In genomic region chr16:17759813-17760321, GRCm38 (mm10) we compare ENCODE assay signal across 8 mouse cellular contexts. TPM values are rescaled to one million over a fixed set of nuclear protein-coding genes. Genes with fewer than 3 reads are reported as not detected.
DNase-seq lines count a peak whose midpoint lies in the region; ATAC-seq and TF ChIP-seq lines count a peak whose summit lies in the region.

No protein-coding gene starts in this region.

- WGBS in heart, embryonic 15.5 days: under 1% methylated on average over 54 of the region's 54 CpGs
- under 1% methylated on average over 53 of the region's 54 CpGs for WGBS in kidney, postnatal 0 days
- 2% methylated on average over 53 of the region's 54 CpGs for WGBS in liver, embryonic 14.5 days (ENCODE audit: insufficient replicate concordance)
- 2% methylated on average over 54 of the region's 54 CpGs for WGBS in neural tube, embryonic 12.5 days

- peak overlapping the region; percentile 77 for H3K9ac ChIP-seq in ES-E14 (ENCODE audit: insufficient read depth, low read depth, low read length, poor library complexity, severe bottlenecking)
- H3K9ac ChIP-seq in heart, embryonic 15.5 days: peak overlapping the region; percentile 82
- H3K9ac ChIP-seq in kidney, postnatal 0 days (ENCODE audit: low read depth, low read length): peak overlapping the region; percentile 77
- H3K9ac ChIP-seq in liver, embryonic 14.5 days (replicated peaks): peak overlapping the region; percentile 60
- peak overlapping the region; percentile 86 for H3K9ac ChIP-seq in neural tube, embryonic 12.5 days

- no peak for TF ChIP-seq CTCF in bone marrow macrophage, adult 2 months (IDR thresholded peaks at IDR 0.05; ENCODE audit: low read depth, low read length)
- no peak for TF ChIP-seq CTCF in kidney, postnatal 0 days (IDR thresholded peaks at IDR 0.05; ENCODE audit: low read depth)
- TF ChIP-seq CTCF in liver, embryonic 14.5 days (IDR thresholded peaks at IDR 0.05; ENCODE audit: low read depth): no peak

- no peak overlapping the region for H3K27ac ChIP-seq in ES-E14 (ENCODE audit: insufficient read depth, low read depth, low read length, poor library complexity, severe bottlenecking)
- H3K27ac ChIP-seq in bone marrow macrophage, adult 2 months (ENCODE audit: insufficient read depth, low read depth, low read length): peak overlapping the region; percentile 6; the same call in 1 of the 2 replicates
- H3K27ac ChIP-seq in heart, embryonic 15.5 days: peak overlapping the region; percentile 76
- H3K27ac ChIP-seq in kidney, postnatal 0 days: peak overlapping the region; percentile 82
- no peak overlapping the region for H3K27ac ChIP-seq in liver, embryonic 14.5 days
- peak overlapping the region; percentile 46; the same call in 1 of the 2 replicates for H3K27ac ChIP-seq in neural tube, embryonic 12.5 days

- peaks cover 4% of the 10 kb centered on the region; the same call in 1 of the 2 replicates for H3K36me3 ChIP-seq in ES-E14 (ENCODE audit: control insufficient read depth, insufficient read depth, low read length, poor library complexity, severe bottlenecking)
- H3K36me3 ChIP-seq in heart, embryonic 15.5 days: no peaks in the 10 kb centered on the region
- H3K36me3 ChIP-seq in kidney, postnatal 0 days (ENCODE audit: insufficient read depth, low read length): no peaks in the 10 kb centered on the region
- no peaks in the 10 kb centered on the region for H3K36me3 ChIP-seq in liver, embryonic 14.5 days (replicated peaks; ENCODE audit: control insufficient read depth, insufficient read depth, low read depth)
- peaks cover 7% of the 10 kb centered on the region for H3K36me3 ChIP-seq in neural tube, embryonic 12.5 days

- peaks cover 4% of the 10 kb centered on the region in 2 experiments; a peak in 3 of 4 replicates for H3K4me1 ChIP-seq in ES-E14 (ENCODE audit: control insufficient read depth in 2 of 2, insufficient read depth in 2 of 2, low read length in 2 of 2, poor library complexity in 1 of 2)
- H3K4me1 ChIP-seq in bone marrow macrophage, adult 2 months (ENCODE audit: control insufficient read depth, insufficient read depth, low read length): peaks cover 15% of the 10 kb centered on the region
- H3K4me1 ChIP-seq in heart, embryonic 15.5 days (replicated peaks): peaks cover 24% of the 10 kb centered on the region
- H3K4me1 ChIP-seq in kidney, postnatal 0 days (replicated peaks; ENCODE audit: insufficient read depth, low read length): peaks cover 9% of the 10 kb centered on the region
- peaks cover 18 to 25% of the 10 kb centered on the region in 2 experiments for H3K4me1 ChIP-seq in liver, embryonic 14.5 days (replicated peaks; ENCODE audit: control insufficient read depth in 2 of 2, insufficient read depth in 2 of 2, low read length in 1 of 2)
- peaks cover 20% of the 10 kb centered on the region for H3K4me1 ChIP-seq in neural tube, embryonic 12.5 days

- no peaks in the 10 kb centered on the region for H3K9me3 ChIP-seq in ES-E14 (ENCODE audit: control insufficient read depth, insufficient read depth, low read depth, low read length)
- H3K9me3 ChIP-seq in heart, embryonic 15.5 days (replicated peaks): no peaks in the 10 kb centered on the region
- H3K9me3 ChIP-seq in kidney, postnatal 0 days (replicated peaks; ENCODE audit: low read length): no peaks in the 10 kb centered on the region
- no peaks in the 10 kb centered on the region for H3K9me3 ChIP-seq in liver, embryonic 14.5 days (ENCODE audit: control insufficient read depth, low read length)
- no peaks in the 10 kb centered on the region for H3K9me3 ChIP-seq in neural tube, embryonic 12.5 days

- H3K4me3 ChIP-seq in ES-E14 (ENCODE audit: insufficient read depth in 1 of 2, low read depth in 1 of 2, low read length in 2 of 2, poor library complexity in 1 of 2, severe bottlenecking in 1 of 2): peak overlapping the region; percentile 56 to 73
- peak overlapping the region; percentile 52 for H3K4me3 ChIP-seq in bone marrow macrophage, adult 2 months (ENCODE audit: insufficient read depth, low read length)
- peak overlapping the region; percentile 65 for H3K4me3 ChIP-seq in heart, embryonic 15.5 days
- H3K4me3 ChIP-seq in kidney, postnatal 0 days (replicated peaks; ENCODE audit: low read depth, low read length): peak overlapping the region; percentile 52
- H3K4me3 ChIP-seq in liver, embryonic 14.5 days (ENCODE audit: insufficient read depth in 1 of 2, low read depth in 2 of 2, low read length in 2 of 2): peak overlapping the region; percentile 49 to 54
- peak overlapping the region; percentile 67 for H3K4me3 ChIP-seq in neural tube, embryonic 12.5 days

- H3K4me2 ChIP-seq in heart, embryonic 15.5 days: peak overlapping the region; percentile 94
- peak overlapping the region; percentile 87 for H3K4me2 ChIP-seq in kidney, postnatal 0 days (ENCODE audit: low read length)
- H3K4me2 ChIP-seq in liver, embryonic 14.5 days (ENCODE audit: low read depth): peak overlapping the region; percentile 67
- H3K4me2 ChIP-seq in neural tube, embryonic 12.5 days (replicated peaks): peak overlapping the region; percentile 95

- DNase-seq in ES-E14 (ENCODE audit: low read depth, low spot score): no peak
- peak; percentile 51 for DNase-seq in kidney, postnatal 0 days (ENCODE audit: low spot score)
- DNase-seq in liver, embryonic 14.5 days (ENCODE audit: low read depth in 3 of 3, low spot score in 3 of 3): no peak
- peak; percentile 43 to 63 for DNase-seq in urinary bladder, postnatal 4 days (ENCODE audit: low spot score in 2 of 2)

- in situ Hi-C loops in ES-E14 (cut with MboI; ENCODE audit: low sequenced_read_pairs in 2 of 2, unreplicated experiment in 2 of 2): no loop called here

- ATAC-seq in erythroblast, adult 5-6 weeks (replicated peaks; ENCODE audit: low FRiP score, poor library complexity, severe bottlenecking): peak; percentile 38; the same call in 1 of the 2 replicates
- peak; percentile 24 for ATAC-seq in heart, embryonic 15.5 days (replicated peaks; ENCODE audit: insufficient number of reproducible peaks, insufficient read depth, low FRiP score, low read depth)
- ATAC-seq in kidney, postnatal 0 days (replicated peaks; ENCODE audit: low FRiP score, low read depth): peak; percentile 63
- peak; percentile 41; the same call in 1 of the 2 replicates for ATAC-seq in liver, embryonic 14.5 days (ENCODE audit: insufficient read depth)
- peak; percentile 83 for ATAC-seq in neural tube, embryonic 12.5 days (ENCODE audit: low FRiP score, low read depth)

- no peak for TF ChIP-seq EP300 in liver, embryonic 14.5 days (IDR thresholded peaks at IDR 0.05; ENCODE audit: low read depth)

- H3K27me3 ChIP-seq in heart, embryonic 15.5 days: no peaks in the 10 kb centered on the region
- H3K27me3 ChIP-seq in kidney, postnatal 0 days (ENCODE audit: insufficient read depth, low read length): no peaks in the 10 kb centered on the region
- H3K27me3 ChIP-seq in liver, embryonic 14.5 days (ENCODE audit: control insufficient read depth, insufficient read depth, low read length): no peaks in the 10 kb centered on the region
- H3K27me3 ChIP-seq in neural tube, embryonic 12.5 days (replicated peaks): 0 out of 2 replicates have a peak, but pooled peaks cover 2% of the 10 kb centered on the region

- no peak for TF ChIP-seq POLR2A in bone marrow macrophage, adult 2 months (IDR thresholded peaks at IDR 0.05; ENCODE audit: borderline replicate concordance, low read depth, low read length)

TF ChIP-seq in ES-E14, 5 proteins besides CTCF, POLR2A, EP300 and RAD21 (continues in another document):
- no peak for TF ChIP-seq ZNF384 (IDR thresholded peaks at IDR 0.05; ENCODE audit: low read depth, low read length)
- no peak for TF ChIP-seq MAFK (IDR thresholded peaks at IDR 0.05; ENCODE audit: insufficient read depth, low read depth, low read length)
- TF ChIP-seq CHD2 (IDR thresholded peaks at IDR 0.05; ENCODE audit: low read depth, low read length): no peak
- TF ChIP-seq ZC3H11A (IDR thresholded peaks at IDR 0.05; ENCODE audit: borderline replicate concordance, low read depth, low read length): no peak

RNA-seq across cellular contexts. Expression of gene Klhl22, which starts 0.4 kb away (rescaled TPM):
- 48.5 and 64.7 TPM in 2 replicates for total RNA-seq in ES-E14 (2012; rRNA removed)
- 9.3 and 12.4 TPM in 2 replicates for polyA plus RNA-seq in bone marrow macrophage, adult 2 months (2012; ENCODE audit: insufficient read depth, insufficient read length, missing spikeins)
- 2.1 and 2.5 TPM in 2 replicates for total RNA-seq in erythroblast, adult 5-6 weeks (2015; ENCODE audit: low replicate concordance)
- 4.3 and 9.0 TPM in 2 replicates for total RNA-seq in erythroblast, adult 5-6 weeks (2017; ENCODE audit: low replicate concordance)
- polyA plus RNA-seq in heart, embryonic 15.5 days (2015; fragmentation: Nextera tagmentation; extraction: Ambion mirVana): 33.0 and 45.7 TPM in 2 replicates
- polyA plus RNA-seq in kidney, postnatal 0 days (2015; fragmentation: Nextera tagmentation; extraction: Ambion mirVana): 39.3 and 42.8 TPM in 2 replicates
- 13.1 and 14.0 TPM in 2 replicates for polyA plus RNA-seq in liver, embryonic 14.5 days (2012; rRNA removed)
- polyA plus RNA-seq in liver, embryonic 14.5 days (2014; fragmentation: Nextera tagmentation; extraction: Ambion mirVana): 10.8 and 11.6 TPM in 2 replicates
- 63.6 and 66.6 TPM in 2 replicates for polyA plus RNA-seq in neural tube, embryonic 12.5 days (2016; fragmentation: Nextera tagmentation; extraction: Ambion mirVana)

RNA-seq across cellular contexts. Expression of gene Med15, which starts 27.2 kb away (rescaled TPM):
- total RNA-seq in ES-E14 (2012; rRNA removed): 32.7 and 36.6 TPM in 2 replicates
- 82.4 and 105 TPM in 2 replicates for polyA plus RNA-seq in bone marrow macrophage, adult 2 months (2012; ENCODE audit: insufficient read depth, insufficient read length, missing spikeins)
- 15.5 and 30.0 TPM in 2 replicates for total RNA-seq in erythroblast, adult 5-6 weeks (2015; ENCODE audit: low replicate concordance)
- total RNA-seq in erythroblast, adult 5-6 weeks (2017; ENCODE audit: low replicate concordance): 16.7 and 20.7 TPM in 2 replicates
- polyA plus RNA-seq in heart, embryonic 15.5 days (2015; fragmentation: Nextera tagmentation; extraction: Ambion mirVana): 25.6 and 37.2 TPM in 2 replicates
- 29.4 TPM in 2 replicates for polyA plus RNA-seq in kidney, postnatal 0 days (2015; fragmentation: Nextera tagmentation; extraction: Ambion mirVana)
- polyA plus RNA-seq in liver, embryonic 14.5 days (2012; rRNA removed): 18.0 and 20.6 TPM in 2 replicates
- 11.4 and 14.8 TPM in 2 replicates for polyA plus RNA-seq in liver, embryonic 14.5 days (2014; fragmentation: Nextera tagmentation; extraction: Ambion mirVana)
- 46.7 and 50.3 TPM in 2 replicates for polyA plus RNA-seq in neural tube, embryonic 12.5 days (2016; fragmentation: Nextera tagmentation; extraction: Ambion mirVana)

RNA-seq across cellular contexts. Expression of gene Scarf2, which starts 37.2 kb away (rescaled TPM):
- 7.2 and 8.1 TPM in 2 replicates for total RNA-seq in ES-E14 (2012; rRNA removed)
- polyA plus RNA-seq in bone marrow macrophage, adult 2 months (2012; ENCODE audit: insufficient read depth, insufficient read length, missing spikeins): 0.86 and 1.7 TPM in 2 replicates
- not detected in 2 replicates for total RNA-seq in erythroblast, adult 5-6 weeks (2015; ENCODE audit: low replicate concordance)
- total RNA-seq in erythroblast, adult 5-6 weeks (2017; ENCODE audit: low replicate concordance): not detected in 2 replicates
- polyA plus RNA-seq in heart, embryonic 15.5 days (2015; fragmentation: Nextera tagmentation; extraction: Ambion mirVana): 6.6 and 11.3 TPM in 2 replicates
- 12.2 and 18.7 TPM in 2 replicates for polyA plus RNA-seq in kidney, postnatal 0 days (2015; fragmentation: Nextera tagmentation; extraction: Ambion mirVana)
- 3.4 and 4.3 TPM in 2 replicates for polyA plus RNA-seq in liver, embryonic 14.5 days (2012; rRNA removed)
- 0.51 and 1.0 TPM in 2 replicates for polyA plus RNA-seq in liver, embryonic 14.5 days (2014; fragmentation: Nextera tagmentation; extraction: Ambion mirVana)
- 13.5 and 13.9 TPM in 2 replicates for polyA plus RNA-seq in neural tube, embryonic 12.5 days (2016; fragmentation: Nextera tagmentation; extraction: Ambion mirVana)

Comparison
In these comparisons a context has a peak if more than half of its experiments do, and no peak if none do; other contexts are left out.
1. DNase-seq: peak in kidney, postnatal 0 days (single experiment) and urinary bladder, postnatal 4 days (2 of 2); none in ES-E14 (single experiment) and liver, embryonic 14.5 days (0 of 3).
2. H3K27ac ChIP-seq: peak in bone marrow macrophage, adult 2 months (single experiment), heart, embryonic 15.5 days (single experiment), kidney, postnatal 0 days (single experiment) and neural tube, embryonic 12.5 days (single experiment); none in ES-E14 (single experiment) and liver, embryonic 14.5 days (single experiment).
3. ATAC-seq: peak in every context shown above with its lines; median percentile 83 in neural tube, embryonic 12.5 days; 63 in kidney, postnatal 0 days; 41 in liver, embryonic 14.5 days; 38 in erythroblast, adult 5-6 weeks; 24 in heart, embryonic 15.5 days.
4. Peak in every context shown above with its lines, with median percentiles within 50 percentile points of each other: H3K4me3 ChIP-seq, H3K9ac ChIP-seq and H3K4me2 ChIP-seq.